Mouse (Mus musculus) cerebellum, adult 9-10 months (tissue): ENCODE data around the gene Npas3.

Experiments used
- DNase-seq: peaks from one replicate; pipeline ENCODE4 v3.0.0; 2022

The Npas3 gene

GRCm38 (mm10) chr12:54080996-54081395 is 832.5 kb downstream of the Npas3 start:
- no peak for DNase-seq

DNA sequence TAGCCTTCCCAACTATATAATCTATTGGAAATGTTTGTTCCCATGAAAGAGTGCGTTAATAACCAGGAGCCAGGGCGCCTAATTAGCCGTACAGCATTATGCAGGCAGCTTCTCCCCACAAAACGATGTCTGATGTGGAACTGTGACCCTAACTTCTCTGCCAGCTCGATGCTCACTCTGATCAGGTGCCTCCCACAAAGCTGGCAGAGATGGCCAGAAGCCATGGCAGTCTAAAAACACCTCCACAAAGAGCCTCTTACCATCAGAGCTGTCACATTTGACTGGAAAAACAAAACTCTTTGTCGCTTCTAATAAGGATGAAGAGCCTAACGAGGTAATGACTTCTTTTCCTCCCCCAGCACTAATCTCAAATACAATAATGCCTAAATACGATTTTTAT is 845.3 kb downstream of the Npas3 start:
- DNase-seq: no peak

DNA sequence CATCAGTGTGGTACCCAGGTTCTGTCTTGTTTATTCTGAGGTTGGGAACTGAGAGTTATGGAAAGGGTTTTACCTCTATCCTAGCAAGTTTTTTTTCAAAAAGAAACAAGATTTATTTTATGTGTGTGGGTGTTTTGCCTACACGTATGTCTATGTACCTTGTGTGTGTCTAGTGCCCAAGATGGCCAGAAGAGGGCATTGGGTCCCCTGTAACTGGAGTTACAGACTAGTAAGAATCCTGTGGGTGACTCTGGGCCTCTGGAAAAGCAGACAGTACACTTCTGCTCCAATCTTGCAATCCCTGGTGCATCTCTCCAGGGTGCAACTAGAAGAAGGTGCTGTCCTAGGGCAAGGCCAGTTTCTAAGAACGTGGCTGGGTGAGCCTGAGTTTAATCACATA is 848.0 kb downstream of the Npas3 start:
- no peak for DNase-seq

GRCm38 (mm10) chr12:54098136-54098535 is 849.7 kb downstream of the Npas3 start:
- DNase-seq: no peak

DNA sequence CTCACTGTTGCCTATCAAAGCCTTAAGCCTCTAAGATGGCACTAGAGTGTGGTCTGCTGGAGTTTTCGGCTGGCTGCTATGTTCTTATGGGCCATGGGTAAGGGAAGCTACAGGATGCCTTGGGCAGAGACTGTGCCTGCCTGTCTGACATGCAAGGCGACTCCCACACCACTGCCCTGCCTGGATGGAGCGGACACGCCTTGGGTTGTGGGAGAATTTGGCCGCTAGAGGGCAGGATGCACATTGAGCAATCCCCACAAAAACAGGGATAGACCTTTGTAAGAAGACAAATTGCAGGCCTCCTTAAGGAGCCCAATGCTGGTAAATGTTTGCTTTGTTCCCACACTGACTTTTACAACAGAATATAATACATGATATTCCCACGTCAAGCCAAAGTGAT is 850.3 kb downstream of the Npas3 start:
- peak; percentile 49 for DNase-seq

GRCm38 (mm10) chr12:54099458-54099857 is 851.0 kb downstream of the Npas3 start:
- DNase-seq: no peak

- DNase-seq: no peak
These were observed 852.9 kb downstream of the Npas3 start for GRCm38 (mm10) chr12:54101307-54101870.

DNA sequence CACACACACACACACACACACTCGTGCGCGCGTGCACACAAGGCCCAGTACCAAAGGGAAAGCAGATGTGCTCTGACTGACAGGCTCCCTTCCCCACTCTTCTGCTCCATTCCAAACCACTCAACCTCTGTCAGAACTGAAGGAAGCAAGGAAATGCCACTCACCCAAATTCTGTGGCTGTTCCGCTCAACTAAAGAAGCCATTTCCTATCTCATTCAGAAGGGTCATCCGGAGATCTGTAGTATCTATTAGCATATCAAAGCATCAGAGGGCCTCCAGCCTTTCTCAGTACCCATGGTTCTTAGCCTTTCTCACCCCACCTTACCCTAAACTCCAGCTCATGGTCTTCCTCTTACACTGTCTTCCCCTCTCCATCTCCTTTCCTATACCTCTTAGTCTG is 854.0 kb downstream of the Npas3 start:
- DNase-seq: no peak

GRCm38 (mm10) chr12:54105531-54105930 is 857.1 kb downstream of the Npas3 start:
- no peak for DNase-seq

GRCm38 (mm10) chr12:54105946-54106345 is 857.5 kb downstream of the Npas3 start:
- no peak for DNase-seq

- DNase-seq: no peak
These were observed 861.9 kb downstream of the Npas3 start for GRCm38 (mm10) chr12:54110342-54110741.

DNA sequence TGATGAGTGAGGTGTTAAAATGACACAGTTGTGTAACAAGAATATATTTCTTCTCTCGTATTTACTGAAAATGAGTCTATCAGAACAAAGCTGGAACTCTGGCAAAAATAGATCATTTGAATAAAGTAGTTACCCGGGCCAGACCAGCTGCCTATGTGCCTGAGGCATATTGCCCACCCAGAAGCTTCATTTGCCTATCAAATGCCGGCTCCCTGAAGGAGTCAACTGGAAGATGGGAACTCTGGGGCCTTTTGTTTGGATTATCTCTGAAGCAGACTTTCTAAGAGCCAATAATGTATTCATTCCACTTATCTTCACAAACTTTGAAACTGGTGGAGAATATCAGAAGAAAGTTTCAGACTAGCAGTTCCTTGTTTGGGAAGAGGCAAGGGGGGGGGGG is 862.5 kb downstream of the Npas3 start:
- no peak for DNase-seq

DNA sequence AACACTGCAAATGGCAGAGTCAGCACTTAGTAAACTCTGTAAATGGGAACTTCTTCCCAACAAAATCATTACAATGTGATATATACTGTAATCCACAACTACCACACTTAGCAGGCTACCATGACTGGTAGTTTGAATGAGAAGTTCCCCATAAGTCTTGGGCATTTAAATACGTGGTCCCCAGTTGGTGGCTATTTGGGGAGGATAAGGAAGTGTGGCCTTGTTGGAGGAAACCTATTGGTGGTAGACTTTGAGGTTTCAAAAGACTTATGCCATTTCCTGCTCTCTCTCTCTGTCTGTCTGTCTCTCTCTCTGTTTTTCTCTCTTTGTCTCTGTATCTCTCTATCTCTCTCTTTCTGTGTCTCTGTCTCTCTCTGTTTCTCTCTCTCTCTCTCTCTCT is 871.9 kb downstream of the Npas3 start:
- no peak for DNase-seq

GRCm38 (mm10) chr12:54121286-54121685 is 872.8 kb downstream of the Npas3 start:
- DNase-seq: no peak
